Mouse (Mus musculus) layer of hippocampus, adult 11-12 months (tissue): ENCODE data around the gene Ubqln4.

Experiments
- DNase-seq: peaks from one replicate; pipeline ENCODE4 v3.0.0; 2022; ENCODE audit warnings: low spot score

Gene Ubqln4

GRCm38 (mm10) chr3:88526157-88527131, 27.1 kb upstream of the Ubqln4 start:
- peak; percentile 82 for DNase-seq

- DNase-seq = no peak
Observed at GRCm38 (mm10) chr3:88527565-88527964, 26.0 kb upstream of the Ubqln4 start.

GRCm38 (mm10) chr3:88528646-88529045, 24.9 kb upstream of the Ubqln4 start:
- no peak for DNase-seq

GRCm38 (mm10) chr3:88529204-88530000, 24.2 kb upstream of the Ubqln4 start:
- no peak for DNase-seq

GRCm38 (mm10) chr3:88530082-88530864, 23.3 kb upstream of the Ubqln4 start:
- DNase-seq = no peak

- peak; percentile 87 for DNase-seq
Observed at GRCm38 (mm10) chr3:88531348-88532298, 21.9 kb upstream of the Ubqln4 start.

- no peak for DNase-seq
Observed at GRCm38 (mm10) chr3:88532299-88532674, 21.3 kb upstream of the Ubqln4 start, which contains the start of gene Mex3a. Mex3a (plus strand) TSS chr3:88532395.

- no peak for DNase-seq
Observed at GRCm38 (mm10) chr3:88532689-88533511, 20.7 kb upstream of the Ubqln4 start.

GRCm38 (mm10) chr3:88533706-88534105, 19.9 kb upstream of the Ubqln4 start:
- DNase-seq = no peak

GRCm38 (mm10) chr3:88535005-88535404, 18.6 kb upstream of the Ubqln4 start:
- no peak for DNase-seq

- DNase-seq = no peak
Observed at GRCm38 (mm10) chr3:88535527-88535926, 18.0 kb upstream of the Ubqln4 start.

- peak; percentile 85 for DNase-seq
Observed at GRCm38 (mm10) chr3:88536103-88536930, 17.2 kb upstream of the Ubqln4 start.

- DNase-seq = no peak
Observed at GRCm38 (mm10) chr3:88537146-88537545, 16.4 kb upstream of the Ubqln4 start.

GRCm38 (mm10) chr3:88538271-88539145, 15.1 kb upstream of the Ubqln4 start:
- DNase-seq = no peak

- no peak for DNase-seq
Observed at GRCm38 (mm10) chr3:88539397-88539796, 14.2 kb upstream of the Ubqln4 start.

- DNase-seq = no peak
Observed at GRCm38 (mm10) chr3:88540085-88540484, 13.5 kb upstream of the Ubqln4 start.

GRCm38 (mm10) chr3:88541622-88542401, 11.7 kb upstream of the Ubqln4 start:
- no peak for DNase-seq
